In genomic region chr2:29438986-29439385, GRCm38 (mm10) we compare ENCODE assay signal across 16 mouse cellular contexts.
A peak's percentile ranks its signal among the peaks of the same experiment; 100 is the strongest.
DNase-seq lines count a peak whose midpoint lies in the region; ATAC-seq and TF ChIP-seq lines count a peak whose summit lies in the region.
"Had no signal": no experiment of that assay in that cellular context is flagged by ENCODE, and none has a peak within 500 bp of the region (broad histone marks: within the 10 kb centered on the region; RNA-seq: fewer than 3 reads in every experiment).

No protein-coding gene starts in this region.

- no peaks in the 10 kb centered on the region for H3K27me3 ChIP-seq in forebrain, embryonic 10.5 days (ENCODE audit: poor library complexity, severe bottlenecking)
- H3K27me3 ChIP-seq in forebrain, embryonic 16.5 days (replicated peaks; ENCODE audit: control insufficient read depth, insufficient read depth, low read length) = no peaks in the 10 kb centered on the region
- no peaks in the 10 kb centered on the region for H3K27me3 ChIP-seq in liver, embryonic 12.5 days (replicated peaks)
- H3K27me3 ChIP-seq in neural tube, embryonic 15.5 days (replicated peaks) = no peaks in the 10 kb centered on the region
- H3K27me3 ChIP-seq: lung, embryonic 15.5 days; neural tube, embryonic 12.5 days had no signal

- WGBS in forebrain, embryonic 10.5 days = 86% methylated on average over 1 of the region's 1 CpGs
- 65% methylated on average over 1 of the region's 1 CpGs for WGBS in forebrain, embryonic 16.5 days
- 67% methylated on average over 1 of the region's 1 CpGs for WGBS in liver, embryonic 12.5 days (ENCODE audit: insufficient replicate concordance)
- 68% methylated on average over 1 of the region's 1 CpGs for WGBS in neural tube, embryonic 15.5 days

- H3K9ac ChIP-seq in forebrain, embryonic 16.5 days (replicated peaks; ENCODE audit: low read depth, low read length) = no peak overlapping the region
- no peak overlapping the region for H3K9ac ChIP-seq in liver, embryonic 12.5 days
- H3K9ac ChIP-seq in neural tube, embryonic 15.5 days (replicated peaks) = no peak overlapping the region
- H3K9ac ChIP-seq: lung, embryonic 15.5 days; neural tube, embryonic 12.5 days had no signal

- peaks cover 54% of the 10 kb centered on the region for H3K4me1 ChIP-seq in forebrain, embryonic 10.5 days
- peaks cover 37% of the 10 kb centered on the region for H3K4me1 ChIP-seq in forebrain, embryonic 16.5 days (replicated peaks; ENCODE audit: control insufficient read depth, insufficient read depth, low read length)
- peaks cover 9% of the 10 kb centered on the region for H3K4me1 ChIP-seq in brown adipose tissue, adult 24 weeks (ENCODE audit: control insufficient read depth, insufficient read depth, insufficient read length, low read length)
- H3K4me1 ChIP-seq in liver, embryonic 12.5 days = peaks cover 50% of the 10 kb centered on the region
- H3K4me1 ChIP-seq in neural tube, embryonic 15.5 days = peaks cover 24% of the 10 kb centered on the region

- H3K27ac ChIP-seq in forebrain, embryonic 10.5 days = 0 out of 2 replicates have a peak overlapping the region, but pooled peaks have one; percentile 48
- no peak overlapping the region; the same call in 1 of the 2 replicates for H3K27ac ChIP-seq in forebrain, embryonic 16.5 days (ENCODE audit: low read length)
- H3K27ac ChIP-seq in left cerebral cortex, adult 2 months = peak overlapping the region; percentile 60; the same call in 1 of the 2 replicates
- peak overlapping the region; percentile 62 for H3K27ac ChIP-seq in brown adipose tissue, adult 24 weeks (replicated peaks; ENCODE audit: low read depth, low read length)
- 0 out of 2 replicates have a peak overlapping the region, but pooled peaks have one; percentile 5 for H3K27ac ChIP-seq in liver, embryonic 12.5 days
- no peak overlapping the region for H3K27ac ChIP-seq in neural tube, embryonic 15.5 days (replicated peaks)
- H3K27ac ChIP-seq: lung, embryonic 15.5 days; macrophage; neural tube, embryonic 12.5 days had no signal

- H3K4me2 ChIP-seq in forebrain, embryonic 16.5 days (ENCODE audit: low read length) = no peak overlapping the region
- no peak overlapping the region for H3K4me2 ChIP-seq in liver, embryonic 12.5 days
- no peak overlapping the region for H3K4me2 ChIP-seq in neural tube, embryonic 15.5 days
- H3K4me2 ChIP-seq: heart, embryonic 11.5 days; lung, embryonic 15.5 days; neural tube, embryonic 12.5 days had no signal

- H3K9me3 ChIP-seq in forebrain, embryonic 10.5 days = no peaks in the 10 kb centered on the region
- no peaks in the 10 kb centered on the region for H3K9me3 ChIP-seq in forebrain, embryonic 16.5 days (ENCODE audit: control insufficient read depth, low read length)
- no peaks in the 10 kb centered on the region for H3K9me3 ChIP-seq in liver, embryonic 12.5 days (replicated peaks)
- no peaks in the 10 kb centered on the region for H3K9me3 ChIP-seq in neural tube, embryonic 15.5 days (replicated peaks)
- H3K9me3 ChIP-seq: lung, embryonic 15.5 days; neural tube, embryonic 12.5 days had no signal

- H3K4me3 ChIP-seq in forebrain, embryonic 10.5 days = no peak overlapping the region
- H3K4me3 ChIP-seq in forebrain, embryonic 16.5 days (replicated peaks; ENCODE audit: low read length) = no peak overlapping the region
- no peak overlapping the region for H3K4me3 ChIP-seq in left cerebral cortex, adult 2 months
- no peak overlapping the region for H3K4me3 ChIP-seq in brown adipose tissue, adult 24 weeks (ENCODE audit: insufficient read depth, low read depth, low read length)
- H3K4me3 ChIP-seq in liver, embryonic 12.5 days = no peak overlapping the region
- H3K4me3 ChIP-seq in neural tube, embryonic 15.5 days (replicated peaks) = no peak overlapping the region
- H3K4me3 ChIP-seq: lung, embryonic 15.5 days; neural tube, embryonic 12.5 days had no signal

- ATAC-seq in forebrain, embryonic 16.5 days = no peak
- no peak for ATAC-seq in liver, embryonic 12.5 days
- no peak for ATAC-seq in neural tube, embryonic 15.5 days (ENCODE audit: low FRiP score)

- H3K36me3 ChIP-seq in forebrain, embryonic 10.5 days (replicated peaks) = no peaks in the 10 kb centered on the region
- no peaks in the 10 kb centered on the region for H3K36me3 ChIP-seq in forebrain, embryonic 16.5 days (ENCODE audit: control insufficient read depth, insufficient read depth)
- H3K36me3 ChIP-seq in liver, embryonic 12.5 days = no peaks in the 10 kb centered on the region
- no peaks in the 10 kb centered on the region for H3K36me3 ChIP-seq in neural tube, embryonic 15.5 days
- H3K36me3 ChIP-seq: lung, embryonic 15.5 days; neural tube, embryonic 12.5 days had no signal

- intact Hi-C loops in left cerebral cortex, adult 2 months (cut with DNase I) = no loop called here
- intact Hi-C loops in left cerebral cortex, postnatal 10 days (cut with DNase I) = no loop called here

- no peak for TF ChIP-seq CTCF in left cerebral cortex, adult 2 months (IDR thresholded peaks at IDR 0.05)

- DNase-seq in forebrain, embryonic 10.5 days (ENCODE audit: extremely low spot score, low spot score) = no peak
- no peak for DNase-seq in left cerebral cortex, adult 2 months (ENCODE audit: extremely low spot score in 1 of 2, low spot score in 2 of 2)
- DNase-seq in left cerebral cortex, postnatal 10 days (ENCODE audit: extremely low spot score in 1 of 2, low spot score in 2 of 2) = no peak
- DNase-seq in layer of hippocampus, adult 9-10 months (ENCODE audit: low spot score) = no peak
- DNase-seq: cerebellum, adult 8-10 months; cerebellum, postnatal 36 days; gastrocnemius, postnatal 14 days; retina, postnatal 1 day had no signal

Comparison
In these comparisons a context has a peak if more than half of its experiments do, and no peak if none do; other contexts are left out.
1. H3K27ac ChIP-seq: peak in forebrain, embryonic 10.5 days (single experiment), left cerebral cortex, adult 2 months (single experiment), brown adipose tissue, adult 24 weeks (single experiment) and liver, embryonic 12.5 days (single experiment); none in forebrain, embryonic 16.5 days (single experiment) and neural tube, embryonic 15.5 days (single experiment).